Mouse (Mus musculus): ENCODE results near the gene Zfp354a. TPM values are rescaled to one million over a fixed set of nuclear protein-coding genes. Genes with fewer than 3 reads are reported as not detected.
A peak's percentile ranks its signal among the peaks of the same experiment; 100 is the strongest.

Gene Zfp354a
- total and polyA plus RNA-seq, 2 experiments from 2014 or later, result 3.4 to 4.6 TPM

DNA sequence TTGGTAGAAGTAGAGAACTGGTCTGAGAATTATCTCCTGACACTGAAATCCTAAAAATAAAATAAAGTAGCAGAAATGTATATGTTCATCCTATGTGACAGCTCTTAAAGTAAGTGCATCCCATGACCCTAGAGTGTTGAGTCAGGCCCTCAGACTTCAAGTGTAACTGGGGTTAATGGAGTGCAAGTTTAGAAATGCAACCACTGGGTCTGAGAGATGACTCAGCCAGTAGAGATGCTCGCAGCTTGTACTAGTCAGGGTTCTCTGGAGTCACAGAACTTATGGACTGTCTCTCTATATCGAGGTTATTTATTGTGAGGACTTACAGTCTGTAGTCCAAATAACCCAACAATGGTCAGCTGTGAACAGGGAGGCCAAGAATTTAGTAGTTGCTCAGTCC, 7.4 kb upstream of the Zfp354a start:
- Histone ChIP-seq H3K27me3 (ENCODE audit: control insufficient read depth, insufficient read depth, low read length) (no peaks in the 10 kb centered on the region), H3K36me3 (replicated peaks; ENCODE audit: control insufficient read depth, insufficient read depth, low read length) (no peaks in the 10 kb centered on the region), H3K9me3 (replicated peaks; ENCODE audit: control insufficient read depth, low read length) (no peaks in the 10 kb centered on the region), H3K4me3 (ENCODE audit: low read depth, low read length) (no peak overlapping the region), H3K4me2 (ENCODE audit: low read depth, low read length) (no peak overlapping the region), H3K9ac (replicated peaks; ENCODE audit: low read depth, low read length) (no peak overlapping the region), H3K27ac (ENCODE audit: low read depth) (no peak overlapping the region), H3K4me1 (ENCODE audit: control insufficient read depth, insufficient read depth) (no peaks in the 10 kb centered on the region)
- ATAC-seq (ENCODE audit: insufficient read depth, low read depth), result no peak
- 45% methylated on average over 2 of the region's 2 CpGs for WGBS
- TF ChIP-seq CTCF (IDR thresholded peaks at IDR 0.05; ENCODE audit: low read depth), result no peak
- TF ChIP-seq EP300 (IDR thresholded peaks at IDR 0.05; ENCODE audit: low read depth), result no peak
- DNase-seq (ENCODE audit: low spot score), result no peak

DNA sequence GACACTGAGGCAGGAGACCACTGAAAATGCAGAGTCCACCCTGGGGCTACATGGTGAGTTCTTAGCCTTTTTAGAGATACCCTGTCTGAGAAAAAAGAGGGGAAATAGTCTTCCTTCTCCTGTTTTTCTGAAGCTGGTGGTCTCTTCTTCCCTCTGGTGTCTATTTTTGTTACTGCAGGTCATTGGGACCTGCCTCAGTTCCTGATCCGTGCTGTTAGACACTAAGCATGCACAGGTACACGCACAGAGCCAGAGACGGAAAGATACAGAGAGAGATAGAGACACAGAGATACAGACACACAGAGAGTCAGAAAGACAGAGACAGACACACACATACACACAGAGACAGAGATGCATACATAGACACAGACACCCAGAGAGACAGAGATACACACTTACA, 5.8 kb upstream of the Zfp354a start:
- Histone ChIP-seq H3K9ac (replicated peaks; ENCODE audit: low read depth, low read length) (no peak overlapping the region), H3K36me3 (replicated peaks; ENCODE audit: control insufficient read depth, insufficient read depth, low read length) (no peaks in the 10 kb centered on the region), H3K27ac (ENCODE audit: low read depth) (no peak overlapping the region), H3K4me1 (ENCODE audit: control insufficient read depth, insufficient read depth) (no peaks in the 10 kb centered on the region), H3K27me3 (ENCODE audit: control insufficient read depth, insufficient read depth, low read length) (no peaks in the 10 kb centered on the region), H3K4me2 (ENCODE audit: low read depth, low read length) (no peak overlapping the region), H3K4me3 (ENCODE audit: low read depth, low read length) (no peak overlapping the region), H3K9me3 (replicated peaks; ENCODE audit: control insufficient read depth, low read length) (no peaks in the 10 kb centered on the region)
- ATAC-seq (ENCODE audit: insufficient read depth, low read depth), result no peak
- 39% methylated on average over 3 of the region's 3 CpGs for WGBS
- TF ChIP-seq EP300 (IDR thresholded peaks at IDR 0.05; ENCODE audit: low read depth) (no peak), CTCF (IDR thresholded peaks at IDR 0.05; ENCODE audit: low read depth) (peak; percentile 57)
- no peak for DNase-seq (ENCODE audit: low spot score)

DNA sequence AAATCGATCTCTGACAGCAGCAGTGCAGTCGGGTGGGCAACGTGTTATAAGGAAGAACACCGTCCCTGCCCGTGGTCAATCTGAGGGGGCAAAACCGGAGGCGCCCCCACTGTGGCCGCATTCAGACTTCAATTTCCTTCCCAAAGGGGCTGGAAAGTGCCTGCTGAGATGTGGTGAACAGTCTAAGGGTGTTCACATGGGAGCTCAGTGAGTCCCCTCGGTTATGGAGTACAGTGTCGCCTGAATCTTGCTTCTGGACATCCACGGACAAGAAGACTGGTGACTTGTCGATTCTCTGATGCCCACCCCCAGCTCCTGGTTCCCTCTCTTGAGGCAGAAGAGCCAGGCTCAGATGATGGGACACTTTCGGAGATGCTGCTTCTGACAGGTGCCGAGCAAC, 583 bp downstream of the Zfp354a start:
- DNase-seq (ENCODE audit: low spot score) (no peak), ATAC-seq (ENCODE audit: insufficient read depth, low read depth) (peak; percentile 33; the same call in 1 of the 2 replicates)
- no peaks in the 10 kb centered on the region for H3K9me3 ChIP-seq (replicated peaks; ENCODE audit: control insufficient read depth, low read length)
- 18% methylated on average over 14 of the region's 14 CpGs for WGBS
- TF ChIP-seq CTCF (IDR thresholded peaks at IDR 0.05; ENCODE audit: low read depth), result no peak
- TF ChIP-seq EP300 (IDR thresholded peaks at IDR 0.05; ENCODE audit: low read depth), result no peak
- peak overlapping the region; percentile 93 for H3K4me3 ChIP-seq (ENCODE audit: low read depth, low read length)
- peaks cover 5% of the 10 kb centered on the region; the same call in 1 of the 2 replicates for H3K36me3 ChIP-seq (replicated peaks; ENCODE audit: control insufficient read depth, insufficient read depth, low read length)
- 0 out of 2 replicates have a peak, but pooled peaks cover 3% of the 10 kb centered on the region for H3K4me1 ChIP-seq (ENCODE audit: control insufficient read depth, insufficient read depth)
- no peaks in the 10 kb centered on the region for H3K27me3 ChIP-seq (ENCODE audit: control insufficient read depth, insufficient read depth, low read length)
- H3K9ac ChIP-seq (replicated peaks; ENCODE audit: low read depth, low read length), result peak overlapping the region; percentile 56
- no peak overlapping the region for H3K27ac ChIP-seq (ENCODE audit: low read depth)
- peak overlapping the region; percentile 94 for H3K4me2 ChIP-seq (ENCODE audit: low read depth, low read length)

DNA sequence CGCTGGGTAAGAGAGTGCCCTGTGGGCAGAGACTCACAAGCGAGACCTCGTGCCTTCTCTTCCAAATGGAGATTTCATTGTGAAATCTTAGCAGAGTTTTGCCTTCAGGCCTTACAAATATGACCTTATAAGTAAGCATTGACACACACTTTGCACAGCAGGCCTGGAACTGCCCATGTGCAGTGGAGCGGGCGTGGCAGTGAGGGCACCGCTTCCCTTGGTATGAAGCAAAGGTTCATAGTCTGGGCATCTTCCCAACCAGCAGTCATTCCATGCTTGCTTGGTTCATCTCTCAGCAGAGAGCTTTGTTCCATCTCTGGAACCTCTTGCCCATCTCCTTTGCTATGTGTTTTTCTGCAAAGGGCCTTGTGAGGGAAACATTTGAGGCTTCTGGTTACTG, 1.9 kb downstream of the Zfp354a start:
- TF ChIP-seq EP300 (IDR thresholded peaks at IDR 0.05; ENCODE audit: low read depth) (no peak), CTCF (IDR thresholded peaks at IDR 0.05; ENCODE audit: low read depth) (no peak)
- no peaks in the 10 kb centered on the region for H3K27me3 ChIP-seq (ENCODE audit: control insufficient read depth, insufficient read depth, low read length)
- no peak overlapping the region for H3K9ac ChIP-seq (replicated peaks; ENCODE audit: low read depth, low read length)
- H3K36me3 ChIP-seq (replicated peaks; ENCODE audit: control insufficient read depth, insufficient read depth, low read length), result peaks cover 11% of the 10 kb centered on the region; the same call in 1 of the 2 replicates
- H3K4me1 ChIP-seq (ENCODE audit: control insufficient read depth, insufficient read depth), result 0 out of 2 replicates have a peak, but pooled peaks cover 3% of the 10 kb centered on the region
- 98% methylated on average over 6 of the region's 6 CpGs for WGBS
- H3K9me3 ChIP-seq (replicated peaks; ENCODE audit: control insufficient read depth, low read length), result no peaks in the 10 kb centered on the region
- DNase-seq (ENCODE audit: low spot score) (no peak), ATAC-seq (ENCODE audit: insufficient read depth, low read depth) (no peak)
- H3K4me2 ChIP-seq (ENCODE audit: low read depth, low read length), result no peak overlapping the region
- H3K4me3 ChIP-seq (ENCODE audit: low read depth, low read length), result no peak overlapping the region
- no peak overlapping the region for H3K27ac ChIP-seq (ENCODE audit: low read depth)

DNA sequence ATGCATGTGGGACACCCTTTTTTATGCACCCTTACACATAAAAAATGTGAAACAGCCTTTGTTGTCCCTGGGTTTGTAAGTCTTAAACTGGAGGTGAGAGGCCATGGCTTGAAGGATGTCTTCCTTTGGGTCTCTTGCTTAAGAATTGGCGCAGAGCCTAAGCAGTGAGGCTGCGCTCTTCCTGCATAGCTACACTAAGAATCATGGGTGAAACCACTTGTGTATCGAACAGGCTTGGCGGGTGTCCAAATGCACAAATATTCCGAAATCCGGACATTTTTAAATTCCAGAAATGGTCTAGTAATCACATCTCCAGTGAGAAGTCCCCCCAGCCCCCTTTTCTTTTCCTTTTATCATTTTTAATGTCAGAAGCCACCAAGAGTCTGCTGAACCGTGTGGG, 4.2 kb downstream of the Zfp354a start:
- Histone ChIP-seq H3K9me3 (replicated peaks; ENCODE audit: control insufficient read depth, low read length) (no peaks in the 10 kb centered on the region), H3K27ac (ENCODE audit: low read depth) (no peak overlapping the region), H3K27me3 (ENCODE audit: control insufficient read depth, insufficient read depth, low read length) (no peaks in the 10 kb centered on the region), H3K9ac (replicated peaks; ENCODE audit: low read depth, low read length) (no peak overlapping the region), H3K4me3 (ENCODE audit: low read depth, low read length) (no peak overlapping the region), H3K36me3 (replicated peaks; ENCODE audit: control insufficient read depth, insufficient read depth, low read length) (peaks cover 33% of the 10 kb centered on the region), H3K4me2 (ENCODE audit: low read depth, low read length) (no peak overlapping the region), H3K4me1 (ENCODE audit: control insufficient read depth, insufficient read depth) (0 out of 2 replicates have a peak, but pooled peaks cover 3% of the 10 kb centered on the region)
- no peak for DNase-seq (ENCODE audit: low spot score)
- WGBS, result 77% methylated on average over 7 of the region's 7 CpGs
- no peak for TF ChIP-seq CTCF (IDR thresholded peaks at IDR 0.05; ENCODE audit: low read depth)
- no peak for TF ChIP-seq EP300 (IDR thresholded peaks at IDR 0.05; ENCODE audit: low read depth)
- no peak for ATAC-seq (ENCODE audit: insufficient read depth, low read depth)

DNA sequence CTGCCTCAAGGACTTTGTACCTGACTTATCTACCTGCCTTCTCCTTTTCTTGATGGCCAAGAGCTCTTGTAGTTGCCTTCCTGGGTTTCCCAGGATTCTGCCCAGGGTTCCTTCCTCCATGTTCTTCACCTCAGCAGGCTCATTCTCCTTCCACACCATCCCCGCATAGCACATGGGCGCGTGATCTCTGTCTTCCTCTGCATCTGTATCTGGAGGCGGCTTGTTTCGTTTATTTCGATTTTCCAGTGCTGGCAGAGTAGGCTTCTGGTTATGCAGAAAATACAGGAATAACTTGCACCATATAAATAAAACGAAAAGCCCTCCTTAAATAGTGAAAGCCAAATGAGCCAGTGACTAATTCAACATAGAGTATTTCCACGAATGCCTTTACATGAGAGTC, 4.8 kb downstream of the Zfp354a start:
- Histone ChIP-seq H3K4me1 (ENCODE audit: control insufficient read depth, insufficient read depth) (0 out of 2 replicates have a peak, but pooled peaks cover 3% of the 10 kb centered on the region), H3K9me3 (replicated peaks; ENCODE audit: control insufficient read depth, low read length) (no peaks in the 10 kb centered on the region), H3K4me3 (ENCODE audit: low read depth, low read length) (no peak overlapping the region), H3K9ac (replicated peaks; ENCODE audit: low read depth, low read length) (no peak overlapping the region), H3K36me3 (replicated peaks; ENCODE audit: control insufficient read depth, insufficient read depth, low read length) (peaks cover 38% of the 10 kb centered on the region), H3K27me3 (ENCODE audit: control insufficient read depth, insufficient read depth, low read length) (no peaks in the 10 kb centered on the region), H3K4me2 (ENCODE audit: low read depth, low read length) (no peak overlapping the region), H3K27ac (ENCODE audit: low read depth) (no peak overlapping the region)
- no peak for ATAC-seq (ENCODE audit: insufficient read depth, low read depth)
- DNase-seq (ENCODE audit: low spot score), result no peak
- 92% methylated on average over 8 of the region's 8 CpGs for WGBS
- TF ChIP-seq EP300 (IDR thresholded peaks at IDR 0.05; ENCODE audit: low read depth) (no peak), CTCF (IDR thresholded peaks at IDR 0.05; ENCODE audit: low read depth) (no peak)
